Mouse (Mus musculus): ENCODE results near the gene Iqcf1. TPM values are rescaled to one million over a fixed set of nuclear protein-coding genes. Genes with fewer than 3 reads are reported as not detected.

The Iqcf1 gene
- polyA plus RNA-seq, 1 experiment from 2014 or later: not detected

DNA sequence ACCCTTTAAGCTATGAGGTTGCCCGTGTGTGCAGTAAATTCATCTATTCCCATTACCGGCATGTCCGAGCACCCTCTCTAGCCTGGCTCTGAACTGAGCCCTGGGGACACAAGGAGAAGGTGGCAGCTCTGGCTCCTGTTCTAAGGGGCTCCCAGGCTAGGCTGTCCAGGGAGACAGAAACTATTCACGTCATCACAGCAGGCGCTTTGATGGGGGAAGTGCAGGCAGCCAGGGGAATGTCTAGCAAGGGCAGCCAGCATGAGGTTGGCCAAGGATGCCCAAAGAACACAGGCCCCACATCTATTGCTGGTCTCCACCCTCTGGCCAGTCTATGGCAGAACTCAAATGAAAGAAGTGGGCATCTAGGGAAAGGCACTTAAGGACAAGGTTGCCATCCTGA is 41.8 kb upstream of the Iqcf1 start:
- H3K27me3 ChIP-seq (ENCODE audit: insufficient read depth, poor library complexity, severe bottlenecking): peaks cover 1% of the 10 kb centered on the region; the same call in 1 of the 2 replicates
- no peaks in the 10 kb centered on the region for H3K9me3 ChIP-seq
- WGBS: 66% methylated on average over 5 of the region's 5 CpGs
- no peak for DNase-seq (ENCODE audit: low spot score)
- peaks cover 83% of the 10 kb centered on the region for H3K4me1 ChIP-seq
- peak overlapping the region; percentile 42; the same call in 1 of the 2 replicates for H3K27ac ChIP-seq
- peaks cover 57% of the 10 kb centered on the region for H3K36me3 ChIP-seq
- no peak overlapping the region for H3K4me3 ChIP-seq

DNA sequence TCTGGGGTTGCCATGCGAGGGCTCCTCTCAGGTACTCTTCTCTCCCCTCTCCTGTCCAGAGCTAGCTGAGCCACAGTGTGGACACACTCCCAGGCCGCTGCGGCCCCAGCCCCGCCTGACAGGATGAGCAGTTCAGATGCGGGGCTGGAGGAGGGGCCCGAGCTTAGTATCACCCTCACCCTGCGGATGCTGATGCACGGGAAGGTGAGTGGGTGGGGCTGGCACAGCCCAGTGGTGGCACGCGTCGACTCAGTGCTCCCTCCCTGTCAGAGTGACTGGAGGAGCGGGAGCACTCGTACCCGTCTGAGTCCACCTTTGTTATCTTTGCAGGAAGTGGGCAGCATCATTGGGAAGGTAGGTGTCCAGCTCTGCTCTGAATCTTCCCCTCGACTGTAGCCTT is 39.8 kb upstream of the Iqcf1 start:
- 69% methylated on average over 15 of the region's 15 CpGs for WGBS
- Histone ChIP-seq H3K9me3 (no peaks in the 10 kb centered on the region), H3K27ac (no peak overlapping the region), H3K27me3 (ENCODE audit: insufficient read depth, poor library complexity, severe bottlenecking) (peaks cover 21% of the 10 kb centered on the region), H3K4me3 (no peak overlapping the region; the same call in 1 of the 2 replicates), H3K4me1 (peaks cover 79% of the 10 kb centered on the region), H3K36me3 (peaks cover 73% of the 10 kb centered on the region)
- no peak for DNase-seq (ENCODE audit: low spot score)

DNA sequence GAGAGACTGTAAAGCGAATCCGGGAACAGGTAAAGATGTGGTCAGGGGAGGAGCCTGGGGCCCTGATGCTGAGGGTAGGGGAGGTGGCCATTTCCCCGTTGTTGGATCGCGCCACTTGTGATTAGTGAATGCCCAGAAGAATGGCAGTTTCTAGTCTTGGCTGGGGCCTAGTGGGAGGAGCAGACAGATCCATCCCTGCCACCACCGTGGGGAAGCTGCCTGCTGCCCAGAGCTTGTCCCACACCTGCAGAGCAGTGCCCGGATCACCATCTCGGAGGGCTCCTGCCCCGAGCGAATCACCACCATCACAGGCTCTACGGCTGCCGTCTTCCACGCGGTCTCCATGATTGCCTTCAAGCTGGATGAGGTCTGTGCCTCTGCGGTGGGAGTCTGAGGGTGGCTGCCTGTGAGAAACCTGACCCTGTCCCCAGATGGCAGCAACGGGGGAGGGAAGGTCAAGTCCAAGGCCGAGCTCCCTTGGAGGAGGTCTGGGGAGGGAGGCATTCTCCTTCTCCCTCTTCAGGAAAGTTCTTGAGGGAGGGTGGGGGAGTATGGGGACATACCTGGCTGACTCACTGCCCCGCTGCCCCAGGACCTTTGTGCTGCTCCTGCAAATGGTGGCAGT is 39.3 kb upstream of the Iqcf1 start:
- no peaks in the 10 kb centered on the region for H3K9me3 ChIP-seq
- DNase-seq (ENCODE audit: low spot score): no peak
- no peak overlapping the region for H3K4me3 ChIP-seq
- peaks cover 73% of the 10 kb centered on the region for H3K36me3 ChIP-seq
- H3K27me3 ChIP-seq (ENCODE audit: insufficient read depth, poor library complexity, severe bottlenecking): peaks cover 26% of the 10 kb centered on the region
- peaks cover 79% of the 10 kb centered on the region for H3K4me1 ChIP-seq
- 85% methylated on average over 18 of the region's 18 CpGs for WGBS
- H3K27ac ChIP-seq: no peak overlapping the region

DNA sequence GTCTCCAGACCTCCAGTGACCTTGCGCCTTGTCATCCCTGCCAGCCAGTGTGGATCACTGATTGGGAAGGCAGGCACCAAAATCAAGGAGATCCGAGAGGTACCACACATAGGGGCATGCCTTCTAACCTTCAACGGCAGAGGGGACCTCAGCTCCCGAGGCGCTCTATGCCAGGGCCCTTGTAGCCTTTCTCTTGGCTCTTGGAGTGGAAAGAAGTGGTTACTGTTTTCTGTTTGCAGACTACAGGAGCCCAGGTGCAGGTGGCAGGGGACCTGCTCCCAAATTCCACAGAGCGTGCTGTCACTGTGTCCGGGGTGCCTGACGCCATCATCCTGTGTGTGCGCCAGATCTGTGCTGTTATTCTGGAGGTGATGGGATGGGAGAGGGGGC is 38.7 kb upstream of the Iqcf1 start:
- peaks cover 76% of the 10 kb centered on the region for H3K36me3 ChIP-seq

DNA sequence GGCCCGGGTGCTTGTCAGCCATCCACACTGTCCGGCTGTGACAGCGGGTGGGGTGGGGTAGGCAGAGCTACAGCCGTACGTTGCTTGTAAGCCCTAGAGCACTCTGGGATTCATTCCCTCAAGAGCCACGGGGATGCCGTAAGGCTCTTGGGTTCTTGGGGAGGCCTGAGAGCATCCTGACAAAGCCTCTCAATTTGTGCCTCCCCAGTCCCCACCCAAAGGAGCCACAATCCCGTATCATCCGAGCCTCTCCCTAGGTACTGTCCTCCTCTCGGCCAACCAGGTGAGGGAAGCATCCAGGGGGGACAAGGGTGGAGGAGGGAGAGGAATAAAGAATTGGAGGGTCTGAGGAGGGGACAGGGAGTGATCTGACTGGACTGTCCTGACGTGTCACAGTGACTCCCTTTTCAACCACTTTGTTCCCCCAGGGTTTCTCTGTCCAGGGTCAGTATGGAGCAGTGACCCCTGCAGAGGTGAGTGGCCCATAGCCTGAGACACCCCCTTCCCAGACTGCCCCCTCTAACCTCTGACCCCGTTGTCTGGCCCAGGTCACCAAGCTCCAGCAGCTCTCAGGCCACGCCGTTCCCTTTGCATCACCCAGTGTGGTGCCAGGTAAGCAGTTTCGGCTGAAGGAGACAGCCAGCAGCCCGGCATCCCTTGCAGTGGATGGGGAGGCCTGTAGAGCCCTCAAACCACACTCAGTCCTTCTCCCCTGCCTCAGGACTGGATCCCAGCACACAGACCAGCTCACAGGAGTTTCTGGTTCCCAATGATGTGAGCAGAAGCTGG is 37.9 kb upstream of the Iqcf1 start:
- Histone ChIP-seq H3K4me3 (no peak overlapping the region), H3K36me3 (peaks cover 70% of the 10 kb centered on the region), H3K27me3 (ENCODE audit: insufficient read depth, poor library complexity, severe bottlenecking) (peaks cover 35% of the 10 kb centered on the region), H3K4me1 (peaks cover 71% of the 10 kb centered on the region), H3K9me3 (no peaks in the 10 kb centered on the region), H3K27ac (no peak overlapping the region)
- WGBS: 82% methylated on average over 16 of the region's 16 CpGs
- DNase-seq (ENCODE audit: low spot score): no peak

More for the DNA sequence above, 38.7 kb upstream of the Iqcf1 start:
- Histone ChIP-seq H3K4me3 (no peak overlapping the region), H3K27me3 (ENCODE audit: insufficient read depth, poor library complexity, severe bottlenecking) (peaks cover 31% of the 10 kb centered on the region), H3K9me3 (no peaks in the 10 kb centered on the region), H3K27ac (no peak overlapping the region), H3K4me1 (peaks cover 79% of the 10 kb centered on the region)
- no peak for DNase-seq (ENCODE audit: low spot score)
- 90% methylated on average over 9 of the region's 9 CpGs for WGBS

DNA sequence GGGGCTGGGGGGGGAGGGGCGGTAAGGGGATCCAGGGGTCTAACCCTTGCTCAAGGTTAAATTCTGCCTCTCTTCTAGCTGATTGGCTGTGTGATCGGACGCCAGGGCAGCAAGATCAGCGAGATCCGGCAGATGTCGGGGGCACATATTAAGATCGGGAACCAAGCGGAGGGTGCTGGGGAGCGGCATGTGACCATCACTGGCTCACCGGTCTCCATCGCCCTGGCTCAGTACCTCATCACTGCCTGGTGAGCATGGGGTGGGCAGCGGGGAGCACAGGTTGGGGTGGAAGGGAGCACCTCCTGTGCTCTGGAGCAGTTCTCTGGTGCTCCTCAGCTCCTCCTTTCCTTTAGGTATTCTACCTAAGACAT is 37.4 kb upstream of the Iqcf1 start:
- no peak for DNase-seq (ENCODE audit: low spot score)
- Histone ChIP-seq H3K4me1 (peaks cover 65% of the 10 kb centered on the region), H3K9me3 (no peaks in the 10 kb centered on the region), H3K4me3 (no peak overlapping the region), H3K36me3 (peaks cover 66% of the 10 kb centered on the region), H3K27ac (no peak overlapping the region), H3K27me3 (ENCODE audit: insufficient read depth, poor library complexity, severe bottlenecking) (peaks cover 38% of the 10 kb centered on the region)
- WGBS: 93% methylated on average over 12 of the region's 12 CpGs

DNA sequence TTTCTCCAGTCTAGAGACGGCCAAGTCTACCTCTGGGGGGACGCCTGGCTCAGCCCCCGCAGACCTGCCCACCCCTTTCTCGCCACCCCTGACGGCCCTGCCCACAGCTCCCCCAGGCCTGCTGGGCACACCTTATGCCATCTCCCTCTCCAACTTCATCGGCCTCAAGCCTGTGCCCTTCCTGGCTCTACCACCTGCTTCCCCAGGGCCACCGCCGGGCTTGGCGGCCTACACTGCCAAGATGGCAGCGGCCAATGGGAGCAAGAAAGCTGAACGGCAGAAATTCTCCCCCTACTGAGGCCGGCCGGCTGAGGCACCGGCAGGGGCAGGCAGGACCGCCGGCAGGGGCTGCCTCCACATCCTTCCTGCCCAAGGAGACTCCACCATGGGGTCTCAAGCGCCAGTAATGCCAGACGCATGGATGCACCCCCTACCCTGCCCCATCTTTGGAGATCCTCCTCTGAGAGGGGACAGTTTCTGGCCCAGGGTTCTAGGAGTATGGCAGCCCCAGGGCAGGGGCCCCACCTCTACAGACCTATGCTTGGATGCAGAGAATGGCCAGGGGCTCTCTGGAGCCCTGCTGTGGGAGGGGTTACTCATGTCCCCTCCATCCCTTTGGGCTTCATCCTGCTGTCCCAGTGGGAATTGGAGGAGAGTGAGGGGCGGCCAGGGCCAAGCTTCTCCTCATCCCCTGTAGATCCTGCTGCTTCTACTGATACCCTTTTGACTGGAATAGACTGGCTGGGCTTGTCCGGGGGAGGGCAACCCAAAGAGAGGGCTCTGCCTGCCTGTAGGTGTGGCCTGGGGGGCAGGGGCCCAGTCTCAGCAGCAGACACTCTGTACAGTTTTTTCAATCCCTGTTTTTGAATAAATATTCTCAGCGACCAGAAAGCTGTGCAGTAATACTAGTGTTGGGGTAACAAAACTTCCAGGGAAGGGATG is 36.4 kb upstream of the Iqcf1 start:
- 85% methylated on average over 21 of the region's 21 CpGs for WGBS
- H3K4me1 ChIP-seq: peaks cover 56% of the 10 kb centered on the region
- no peak for DNase-seq (ENCODE audit: low spot score)
- H3K4me3 ChIP-seq: no peak overlapping the region
- peaks cover 60% of the 10 kb centered on the region for H3K36me3 ChIP-seq
- no peak overlapping the region for H3K27ac ChIP-seq
- no peaks in the 10 kb centered on the region for H3K9me3 ChIP-seq
- peaks cover 38% of the 10 kb centered on the region for H3K27me3 ChIP-seq (ENCODE audit: insufficient read depth, poor library complexity, severe bottlenecking)

DNA sequence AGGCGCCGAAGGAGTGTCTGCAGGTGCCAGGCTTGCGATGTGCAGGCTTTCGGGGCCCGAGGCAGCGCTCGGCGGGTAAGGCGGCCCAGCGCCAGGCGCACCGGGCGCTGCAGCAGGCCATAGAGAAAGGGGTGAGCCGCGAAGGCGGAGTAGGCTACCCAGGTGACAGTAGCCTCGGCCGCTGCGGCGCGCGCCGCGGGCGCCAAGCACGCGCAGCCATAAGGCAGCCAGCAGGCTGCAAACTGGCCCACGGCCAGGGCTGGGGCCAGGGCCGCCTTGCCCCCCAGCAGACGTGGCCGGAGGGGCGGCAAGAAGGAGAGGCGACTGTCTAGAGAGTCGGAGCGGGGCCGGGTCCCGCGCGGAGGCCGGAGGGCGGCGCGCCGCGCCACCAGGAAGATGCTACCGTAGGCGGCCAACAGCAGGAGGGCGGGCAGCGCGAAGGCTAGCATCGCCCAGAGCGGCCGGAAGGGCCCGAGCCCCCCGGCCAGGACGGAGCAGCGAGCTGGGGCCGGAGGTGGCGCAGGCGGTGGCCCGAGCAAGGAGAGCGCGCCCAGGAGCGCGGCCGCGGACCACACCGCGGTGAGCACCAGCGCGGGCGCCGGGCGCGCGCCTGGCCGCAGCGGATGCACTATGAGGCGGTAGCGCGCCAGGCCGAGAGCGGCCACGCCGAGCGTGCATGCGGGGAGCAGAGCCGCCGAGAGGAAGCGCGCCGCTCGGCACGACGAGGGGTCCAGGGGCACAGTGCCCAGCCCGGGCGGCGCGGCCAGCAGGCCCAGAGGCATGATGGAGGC is 34.8 kb upstream of the Iqcf1 start:
- Histone ChIP-seq H3K36me3 (peaks cover 48% of the 10 kb centered on the region), H3K4me1 (peaks cover 40% of the 10 kb centered on the region), H3K27me3 (ENCODE audit: insufficient read depth, poor library complexity, severe bottlenecking) (peaks cover 38% of the 10 kb centered on the region), H3K27ac (peak overlapping the region; percentile 89), H3K9me3 (no peaks in the 10 kb centered on the region), H3K4me3 (peak overlapping the region; percentile 64)
- WGBS: 2% methylated on average over 99 of the region's 99 CpGs
- DNase-seq (ENCODE audit: low spot score): no peak

DNA sequence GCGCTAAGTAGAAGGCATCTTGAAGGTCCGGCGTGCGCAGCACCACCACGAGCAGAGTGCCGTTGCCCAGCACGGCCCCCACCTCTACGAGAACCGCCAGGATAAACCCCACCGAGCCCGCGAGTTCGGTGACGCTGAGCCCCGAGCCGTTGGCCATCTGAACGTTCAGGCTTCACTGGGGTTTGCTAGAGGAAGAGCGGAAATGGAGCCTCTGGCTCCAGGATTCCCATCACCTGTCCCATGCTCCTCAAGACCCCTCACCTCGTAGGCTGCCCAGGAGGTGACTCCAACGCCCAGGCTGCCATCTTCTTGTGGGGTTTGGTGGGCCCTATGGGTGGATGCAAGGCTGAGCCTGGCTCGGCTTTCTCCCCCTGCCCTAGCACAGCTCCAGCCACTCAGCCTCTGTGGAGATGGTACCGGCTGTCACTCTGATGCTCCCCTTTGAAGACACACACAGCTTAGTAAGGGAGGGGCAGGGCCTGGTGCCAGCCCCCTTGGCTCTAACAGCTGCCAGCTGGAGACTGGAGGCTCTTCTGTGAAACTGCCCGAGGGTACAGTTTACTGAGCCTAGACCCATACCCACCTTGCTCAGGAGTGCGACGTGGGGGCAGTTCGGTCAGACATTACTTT is 34.1 kb upstream of the Iqcf1 start, which contains the start of gene Gpr62:
Gpr62 (minus strand) TSS at position 368 of the 630 bp plus-strand sequence.
- peaks cover 38% of the 10 kb centered on the region for H3K27me3 ChIP-seq (ENCODE audit: insufficient read depth, poor library complexity, severe bottlenecking)
- H3K27ac ChIP-seq: peak within 1 kb of the TSS; percentile 89
- peak within 1 kb of the TSS; percentile 64 for H3K4me3 ChIP-seq
- WGBS: 30% methylated on average over 26 of the region's 26 CpGs
- DNase-seq (ENCODE audit: low spot score): no peak
- H3K9me3 ChIP-seq: no peaks in the 10 kb centered on the region
- peaks cover 33% of the 10 kb centered on the region for H3K4me1 ChIP-seq
- peaks cover 40% of the 10 kb centered on the region for H3K36me3 ChIP-seq

DNA sequence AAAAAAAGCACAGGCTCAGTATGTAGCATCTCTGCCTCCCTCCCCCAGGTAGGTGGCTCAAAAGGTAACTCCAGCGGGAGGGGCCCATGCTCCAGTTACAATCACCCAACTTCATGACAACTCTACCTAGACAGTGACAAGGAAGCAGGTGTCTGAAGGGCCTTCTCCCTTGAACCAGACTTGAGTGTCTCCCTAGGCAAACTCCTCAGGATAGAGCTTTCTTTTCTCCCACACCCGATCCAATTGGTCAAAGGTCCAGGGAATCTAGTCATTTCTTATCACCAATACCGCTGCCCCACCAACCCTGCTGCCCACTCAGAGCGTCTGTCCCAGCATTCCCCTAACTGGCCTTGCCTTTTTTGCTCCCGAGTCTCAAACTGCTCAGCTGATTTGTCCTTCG is 33.0 kb upstream of the Iqcf1 start:
- no peak overlapping the region for H3K4me3 ChIP-seq
- H3K4me1 ChIP-seq: peaks cover 35% of the 10 kb centered on the region
- H3K27ac ChIP-seq: no peak overlapping the region
- no peak for DNase-seq (ENCODE audit: low spot score)
- WGBS: 80% methylated on average over 6 of the region's 6 CpGs
- H3K27me3 ChIP-seq (ENCODE audit: insufficient read depth, poor library complexity, severe bottlenecking): peaks cover 42% of the 10 kb centered on the region
- H3K36me3 ChIP-seq: peaks cover 31% of the 10 kb centered on the region
- H3K9me3 ChIP-seq: no peaks in the 10 kb centered on the region

DNA sequence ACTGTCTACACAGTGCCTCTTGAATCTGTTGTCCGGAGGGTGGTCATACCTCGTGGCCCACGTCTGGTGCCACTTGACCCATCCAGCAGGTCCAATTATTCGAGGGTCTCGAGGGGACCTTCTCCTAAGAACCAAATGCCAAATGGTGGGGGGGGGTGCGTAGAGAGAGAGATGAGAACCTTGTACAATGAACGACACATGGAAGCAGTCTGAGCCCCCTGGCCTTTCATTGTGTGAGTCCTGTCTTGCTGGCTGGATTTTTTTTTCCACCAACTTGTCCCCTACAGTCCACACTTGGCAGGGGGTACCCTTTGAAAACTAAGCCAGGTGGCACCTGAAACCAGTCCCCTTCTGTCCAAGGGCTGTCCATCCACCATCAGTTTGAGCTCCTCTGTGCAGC is 32.0 kb upstream of the Iqcf1 start:
- Histone ChIP-seq H3K4me1 (peaks cover 45% of the 10 kb centered on the region), H3K9me3 (no peaks in the 10 kb centered on the region)
- 89% methylated on average over 7 of the region's 7 CpGs for WGBS

DNA sequence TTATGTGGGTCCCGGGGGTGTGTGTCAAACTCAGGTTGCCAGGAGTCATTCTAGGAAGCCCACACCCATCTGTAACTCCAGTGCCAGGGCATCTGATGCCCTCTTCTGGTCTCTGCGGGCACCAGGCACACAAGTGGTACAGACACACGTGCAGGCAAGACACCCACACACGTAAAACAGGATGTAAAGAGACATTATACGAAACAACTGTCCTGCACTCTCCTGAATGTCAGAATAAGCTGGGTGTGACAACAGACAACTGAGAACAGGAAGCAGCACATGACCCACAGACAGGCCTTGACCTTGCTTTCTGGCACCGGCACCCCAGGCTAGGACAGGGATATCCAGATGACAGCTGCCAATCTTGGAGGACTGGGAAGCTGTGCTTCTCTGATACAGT is 30.4 kb upstream of the Iqcf1 start:
- H3K27me3 ChIP-seq (ENCODE audit: insufficient read depth, poor library complexity, severe bottlenecking): peaks cover 34% of the 10 kb centered on the region
- peaks cover 48% of the 10 kb centered on the region for H3K4me1 ChIP-seq
- DNase-seq (ENCODE audit: low spot score): no peak
- 73% methylated on average over 6 of the region's 6 CpGs for WGBS
- no peak overlapping the region for H3K4me3 ChIP-seq
- H3K27ac ChIP-seq: no peak overlapping the region
- H3K9me3 ChIP-seq: no peaks in the 10 kb centered on the region
- H3K36me3 ChIP-seq: peaks cover 7% of the 10 kb centered on the region; the same call in 1 of the 2 replicates

More for the DNA sequence above, 32.0 kb upstream of the Iqcf1 start:
- Histone ChIP-seq H3K36me3 (peaks cover 21% of the 10 kb centered on the region), H3K27ac (no peak overlapping the region), H3K27me3 (ENCODE audit: insufficient read depth, poor library complexity, severe bottlenecking) (peaks cover 42% of the 10 kb centered on the region), H3K4me3 (no peak overlapping the region)
- DNase-seq (ENCODE audit: low spot score): no peak
